Mouse (Mus musculus): ENCODE measurements around the gene Snx4.
A peak's percentile ranks its signal among the peaks of the same experiment; 100 is the strongest.
"Not testable (repeated sequence)": the region's sequence is repeated elsewhere in the genome, so short reads cannot be mapped to it uniquely, and the experiment has no call there.

Snx4 gene

GRCm38 (mm10) chr16:33251194-33252051 is at the start of gene Snx4:
Gene Snx4, plus strand, starts transcription at chr16:33251442.
- DNase-seq (ENCODE audit: low spot score) = peak; percentile 97

GRCm38 (mm10) chr16:33210812-33211211 is 40.4 kb upstream of the Snx4 start:
- DNase-seq (ENCODE audit: low spot score) = no peak

GRCm38 (mm10) chr16:33216313-33217003 is 34.8 kb upstream of the Snx4 start:
- DNase-seq (ENCODE audit: low spot score) = no peak

GRCm38 (mm10) chr16:33217553-33218085 is 33.6 kb upstream of the Snx4 start:
- DNase-seq (ENCODE audit: low spot score) = not testable (repeated sequence)

GRCm38 (mm10) chr16:33222482-33222881 is 28.8 kb upstream of the Snx4 start:
- DNase-seq (ENCODE audit: low spot score) = no peak

- DNase-seq (ENCODE audit: low spot score) = no peak
Observed at GRCm38 (mm10) chr16:33224381-33224780, 26.9 kb upstream of the Snx4 start.

GRCm38 (mm10) chr16:33234128-33234527 is 17.1 kb upstream of the Snx4 start:
- peak; percentile 5 for DNase-seq (ENCODE audit: low spot score)

- DNase-seq (ENCODE audit: low spot score) = no peak
Observed at GRCm38 (mm10) chr16:33236151-33236550, 15.1 kb upstream of the Snx4 start.

- no peak for DNase-seq (ENCODE audit: low spot score)
Observed at GRCm38 (mm10) chr16:33239305-33239704, 11.9 kb upstream of the Snx4 start.

GRCm38 (mm10) chr16:33242046-33242445 is 9.2 kb upstream of the Snx4 start:
- DNase-seq (ENCODE audit: low spot score) = no peak

GRCm38 (mm10) chr16:33244136-33244691 is 7.0 kb upstream of the Snx4 start:
- DNase-seq (ENCODE audit: low spot score) = peak; percentile 16

- no peak for DNase-seq (ENCODE audit: low spot score)
Observed at GRCm38 (mm10) chr16:33244933-33245470, 6.2 kb upstream of the Snx4 start.

- DNase-seq (ENCODE audit: low spot score) = no peak
Observed at GRCm38 (mm10) chr16:33246526-33246925, 4.7 kb upstream of the Snx4 start.

GRCm38 (mm10) chr16:33247006-33247405 is 4.2 kb upstream of the Snx4 start:
- DNase-seq (ENCODE audit: low spot score) = no peak

GRCm38 (mm10) chr16:33250651-33251120 is 556 bp upstream of the Snx4 start:
- no peak for DNase-seq (ENCODE audit: low spot score)

- DNase-seq (ENCODE audit: low spot score) = no peak
Observed at GRCm38 (mm10) chr16:33255601-33256000, 4.4 kb downstream of the Snx4 start.

GRCm38 (mm10) chr16:33258530-33258929 is 7.3 kb downstream of the Snx4 start:
- DNase-seq (ENCODE audit: low spot score) = no peak

- DNase-seq (ENCODE audit: low spot score) = no peak
Observed at GRCm38 (mm10) chr16:33259824-33260223, 8.6 kb downstream of the Snx4 start.

GRCm38 (mm10) chr16:33260825-33261224 is 9.6 kb downstream of the Snx4 start:
- DNase-seq (ENCODE audit: low spot score) = no peak

- no peak for DNase-seq (ENCODE audit: low spot score)
Observed at GRCm38 (mm10) chr16:33261584-33262061, 10.4 kb downstream of the Snx4 start.

- no peak for DNase-seq (ENCODE audit: low spot score)
Observed at GRCm38 (mm10) chr16:33262096-33262495, 10.9 kb downstream of the Snx4 start.

GRCm38 (mm10) chr16:33267616-33268253 is 16.5 kb downstream of the Snx4 start:
- no peak for DNase-seq (ENCODE audit: low spot score)
